Mouse (Mus musculus) limb, embryonic 13.5 days (tissue): Measurements from ENCODE around the gene Tppp3. TPM values are rescaled to one million over a fixed set of nuclear protein-coding genes. Genes with fewer than 3 reads are reported as not detected.

Experiments
- ATAC-seq: fragments of 200-750 bp; cut with Nextera tagmentation; 2 replicates; pipeline ENCODE4 v1.8.0; 2017; ENCODE audit warnings: low read depth, moderate number of reproducible peaks, moderate TSS enrichment; ENCODE audit not compliant: low FRiP score
- H3K27ac ChIP-seq: fragments of 300-500 bp; sonication (generic); 2 replicates; pipeline ENCODE4 v1.5.1; 2015; ENCODE audit warnings: inconsistent platforms, mild to moderate bottlenecking, moderate library complexity
- H3K27me3 ChIP-seq: fragments of 300-500 bp; sonication (generic); 2 replicates; pipeline ENCODE4 v1.6.1; 2015; ENCODE audit warnings: mild to moderate bottlenecking, inconsistent platforms
- H3K36me3 ChIP-seq: fragments of 300-500 bp; sonication (generic); 2 replicates; pipeline ENCODE4 v1.6.1; 2015; ENCODE audit warnings: inconsistent platforms, mild to moderate bottlenecking, moderate library complexity
- H3K4me1 ChIP-seq: fragments of 300-500 bp; sonication (generic); 2 replicates; pipeline ENCODE4 v1.6.1; 2015; ENCODE audit warnings: inconsistent platforms
- H3K4me2 ChIP-seq: fragments of 300-500 bp; sonication (generic); replicated peaks from 2 replicates; pipeline ENCODE4 v1.6.1; 2015; ENCODE audit warnings: inconsistent platforms, mild to moderate bottlenecking, moderate library complexity
- H3K4me3 ChIP-seq: fragments of 300-500 bp; sonication (generic); 2 replicates; pipeline ENCODE4 v1.5.1; 2015; ENCODE audit warnings: moderate library complexity, mild to moderate bottlenecking, inconsistent platforms
- H3K9ac ChIP-seq: fragments of 300-500 bp; sonication (generic); 2 replicates; pipeline ENCODE4 v1.6.1; 2015; ENCODE audit warnings: mild to moderate bottlenecking, inconsistent platforms
- H3K9me3 ChIP-seq: fragments of 300-500 bp; sonication (generic); 2 replicates; pipeline ENCODE4 v1.6.1; 2016; ENCODE audit warnings: inconsistent platforms
- WGBS: fragments of 180-500 bp; shearing (Covaris S2); methylation state at CpG from one replicate; pipeline ENCODE4 v1.1.7; 2015; 5-methylcytosine and 5-hydroxymethylcytosine counted together
- polyA plus RNA-seq: library from polyadenylated mRNA; unstranded; fragments of >200 nt; fragmentation: Nextera tagmentation; extraction: Ambion mirVana; gene quantifications from 2 replicates; pipeline ENCODE4 v1.2.1, GENCODE M21; 2015

The Tppp3 gene
- polyA plus RNA-seq, 1 experiment from 2014 or later: 65.4 TPM

- no peak for ATAC-seq
- H3K27ac ChIP-seq: no peak overlapping the region
- H3K4me2 ChIP-seq: no peak overlapping the region
- H3K36me3 ChIP-seq: no peaks in the 10 kb centered on the region
- WGBS: 42% methylated on average over 5 of the region's 5 CpGs
- H3K4me3 ChIP-seq: no peak overlapping the region
- H3K27me3 ChIP-seq: no peaks in the 10 kb centered on the region; the same call in 1 of the 2 replicates
- no peak overlapping the region for H3K9ac ChIP-seq
- H3K9me3 ChIP-seq: no peaks in the 10 kb centered on the region
- H3K4me1 ChIP-seq: no peaks in the 10 kb centered on the region
Measured at GRCm38 (mm10) chr8:105438865-105439264, 32.5 kb downstream of the Tppp3 start.

- WGBS: 87% methylated on average over 5 of the region's 5 CpGs
- no peaks in the 10 kb centered on the region for H3K36me3 ChIP-seq
- no peaks in the 10 kb centered on the region for H3K4me1 ChIP-seq
- no peak overlapping the region for H3K27ac ChIP-seq
- no peak overlapping the region for H3K4me2 ChIP-seq
- no peak for ATAC-seq
- no peaks in the 10 kb centered on the region; the same call in 1 of the 2 replicates for H3K27me3 ChIP-seq
- H3K9me3 ChIP-seq: no peaks in the 10 kb centered on the region
- no peak overlapping the region for H3K9ac ChIP-seq
- H3K4me3 ChIP-seq: no peak overlapping the region
Measured at GRCm38 (mm10) chr8:105437078-105437748, 34.1 kb downstream of the Tppp3 start.

- H3K4me2 ChIP-seq: no peak overlapping the region
- H3K27me3 ChIP-seq: no peaks in the 10 kb centered on the region; the same call in 1 of the 2 replicates
- H3K9me3 ChIP-seq: no peaks in the 10 kb centered on the region
- H3K4me1 ChIP-seq: no peaks in the 10 kb centered on the region
- H3K27ac ChIP-seq: no peak overlapping the region
- H3K36me3 ChIP-seq: no peaks in the 10 kb centered on the region
- no peak overlapping the region for H3K9ac ChIP-seq
- no peak overlapping the region for H3K4me3 ChIP-seq
- 72% methylated on average over 5 of the region's 5 CpGs for WGBS
- no peak for ATAC-seq
Measured at GRCm38 (mm10) chr8:105436218-105436617, 35.1 kb downstream of the Tppp3 start.

- Histone ChIP-seq H3K4me1 (no peaks in the 10 kb centered on the region), H3K4me2 (no peak overlapping the region), H3K27me3 (peaks cover 4% of the 10 kb centered on the region; the same call in 1 of the 2 replicates), H3K27ac (no peak overlapping the region), H3K36me3 (no peaks in the 10 kb centered on the region), H3K9me3 (no peaks in the 10 kb centered on the region), H3K9ac (no peak overlapping the region), H3K4me3 (no peak overlapping the region)
- 62% methylated on average over 5 of the region's 5 CpGs for WGBS
- ATAC-seq: no peak
Measured at GRCm38 (mm10) chr8:105434136-105434535, 37.2 kb downstream of the Tppp3 start.

- Histone ChIP-seq H3K9me3 (no peaks in the 10 kb centered on the region), H3K4me2 (no peak overlapping the region), H3K9ac (no peak overlapping the region), H3K4me1 (no peaks in the 10 kb centered on the region), H3K4me3 (no peak overlapping the region), H3K27me3 (peaks cover 4% of the 10 kb centered on the region; the same call in 1 of the 2 replicates), H3K36me3 (no peaks in the 10 kb centered on the region), H3K27ac (no peak overlapping the region)
- ATAC-seq: no peak
- WGBS: 65% methylated on average over 5 of the region's 5 CpGs
Measured at GRCm38 (mm10) chr8:105433511-105433910, 37.8 kb downstream of the Tppp3 start.

- H3K4me3 ChIP-seq: no peak overlapping the region
Measured at GRCm38 (mm10) chr8:105433021-105433420, 38.3 kb downstream of the Tppp3 start.

GRCm38 (mm10) chr8:105431743-105432515 is 39.4 kb downstream of the Tppp3 start:
- ATAC-seq: no peak
- no peak overlapping the region for H3K27ac ChIP-seq
- no peaks in the 10 kb centered on the region for H3K36me3 ChIP-seq
- H3K27me3 ChIP-seq: peaks cover 4% of the 10 kb centered on the region; the same call in 1 of the 2 replicates
- H3K9ac ChIP-seq: no peak overlapping the region
- H3K4me2 ChIP-seq: no peak overlapping the region
- no peak overlapping the region for H3K4me3 ChIP-seq
- H3K4me1 ChIP-seq: no peaks in the 10 kb centered on the region
- H3K9me3 ChIP-seq: no peaks in the 10 kb centered on the region
- 69% methylated on average over 7 of the region's 7 CpGs for WGBS

More at GRCm38 (mm10) chr8:105433021-105433420, 38.3 kb downstream of the Tppp3 start:
- Histone ChIP-seq H3K27ac (no peak overlapping the region), H3K27me3 (peaks cover 4% of the 10 kb centered on the region; the same call in 1 of the 2 replicates), H3K36me3 (no peaks in the 10 kb centered on the region), H3K4me1 (no peaks in the 10 kb centered on the region), H3K9me3 (no peaks in the 10 kb centered on the region), H3K9ac (no peak overlapping the region), H3K4me2 (no peak overlapping the region)
- 54% methylated on average over 6 of the region's 6 CpGs for WGBS
- ATAC-seq: no peak

- Histone ChIP-seq H3K4me3 (no peak overlapping the region), H3K27ac (no peak overlapping the region), H3K36me3 (no peaks in the 10 kb centered on the region), H3K9ac (no peak overlapping the region), H3K4me1 (no peaks in the 10 kb centered on the region), H3K9me3 (no peaks in the 10 kb centered on the region), H3K4me2 (no peak overlapping the region), H3K27me3 (peaks cover 4% of the 10 kb centered on the region; the same call in 1 of the 2 replicates)
- whole genome bisulfite sequencing: 79% methylated on average over 6 of the region's 6 CpGs
- no peak for ATAC-seq
Measured at GRCm38 (mm10) chr8:105426878-105427277, 44.4 kb downstream of the Tppp3 start.

- H3K27ac ChIP-seq: no peak overlapping the region
- H3K4me2 ChIP-seq: no peak overlapping the region
- H3K9ac ChIP-seq: no peak overlapping the region
- WGBS: 75% methylated on average over 1 of the region's 1 CpGs
- no peaks in the 10 kb centered on the region for H3K36me3 ChIP-seq
- no peaks in the 10 kb centered on the region for H3K27me3 ChIP-seq
- no peak overlapping the region for H3K4me3 ChIP-seq
- ATAC-seq: no peak
- no peaks in the 10 kb centered on the region for H3K4me1 ChIP-seq
- no peaks in the 10 kb centered on the region for H3K9me3 ChIP-seq
Measured at GRCm38 (mm10) chr8:105422006-105422405, 49.3 kb downstream of the Tppp3 start.

GRCm38 (mm10) chr8:105419800-105420199 is 51.5 kb downstream of the Tppp3 start:
- Histone ChIP-seq H3K9ac (no peak overlapping the region), H3K9me3 (no peaks in the 10 kb centered on the region), H3K4me3 (no peak overlapping the region), H3K27ac (no peak overlapping the region), H3K4me2 (no peak overlapping the region), H3K27me3 (peaks cover 12% of the 10 kb centered on the region), H3K36me3 (no peaks in the 10 kb centered on the region), H3K4me1 (no peaks in the 10 kb centered on the region)
- 89% methylated on average over 4 of the region's 4 CpGs for WGBS
- ATAC-seq: no peak

- H3K4me3 ChIP-seq: no peak overlapping the region
- no peaks in the 10 kb centered on the region for H3K9me3 ChIP-seq
- H3K27ac ChIP-seq: no peak overlapping the region
- H3K36me3 ChIP-seq: no peaks in the 10 kb centered on the region
- ATAC-seq: no peak
- H3K9ac ChIP-seq: no peak overlapping the region
- peaks cover 21% of the 10 kb centered on the region for H3K27me3 ChIP-seq
- no peak overlapping the region for H3K4me2 ChIP-seq
- 0 out of 2 replicates have a peak, but pooled peaks cover under 1% of the 10 kb centered on the region for H3K4me1 ChIP-seq
- WGBS: 74% methylated on average over 2 of the region's 2 CpGs
Measured at GRCm38 (mm10) chr8:105418992-105419391, 52.3 kb downstream of the Tppp3 start.
